Mouse (Mus musculus) heart, postnatal 36 days (tissue): ENCODE data around the gene Vangl2. TPM values are rescaled to one million over a fixed set of nuclear protein-coding genes. Genes with fewer than 3 reads are reported as not detected.

ENCODE experiments used
- DNase-seq, 2 experiments: peaks; one replicate each; pipeline ENCODE4 v3.0.0; 2021 to 2022
- intact Hi-C: fragments of 180-260 bp; cut with DNase I; formaldehyde crosslinking; loops from one replicate; pipeline ENCODE4 v1.15.1; 2025
- total RNA-seq, 2 experiments: library from RNA; stranded (reverse); gene quantifications; 2 replicates each; pipeline ENCODE4 v1.2.3; 2021

Vangl2 gene
- total RNA-seq, 2 experiments from 2014 or later, result 2.3 to 3.1 TPM

DNA sequence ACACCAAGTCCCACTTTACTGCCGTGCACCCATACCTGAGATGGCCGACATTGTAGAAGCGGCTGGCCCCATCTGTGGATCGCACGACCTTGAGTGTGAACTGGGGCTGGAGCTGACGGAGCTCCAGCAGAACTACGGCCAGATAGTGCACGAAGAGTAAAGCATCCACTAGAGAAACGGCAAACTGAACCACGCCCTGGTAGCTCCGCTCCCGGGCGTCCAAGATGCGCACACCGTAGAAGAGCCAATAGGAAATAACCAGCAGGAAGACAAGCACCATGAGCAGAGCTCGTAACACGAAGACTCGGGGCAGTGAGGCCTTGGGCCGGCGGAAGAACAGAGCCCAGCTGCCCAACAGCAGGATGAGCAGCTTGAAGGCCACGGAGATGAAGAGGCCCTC is 18.8 kb downstream of the Vangl2 start:
- intact Hi-C loops, result no loop called here
- DNase-seq, result no peak

- no peak for DNase-seq
- intact Hi-C loops, result no loop called here
These were observed 19.9 kb downstream of the Vangl2 start for GRCm38 (mm10) chr1:172008351-172008750.

GRCm38 (mm10) chr1:172007761-172008160 is 20.5 kb downstream of the Vangl2 start:
- intact Hi-C loops, result no loop called here
- no peak for DNase-seq

DNA sequence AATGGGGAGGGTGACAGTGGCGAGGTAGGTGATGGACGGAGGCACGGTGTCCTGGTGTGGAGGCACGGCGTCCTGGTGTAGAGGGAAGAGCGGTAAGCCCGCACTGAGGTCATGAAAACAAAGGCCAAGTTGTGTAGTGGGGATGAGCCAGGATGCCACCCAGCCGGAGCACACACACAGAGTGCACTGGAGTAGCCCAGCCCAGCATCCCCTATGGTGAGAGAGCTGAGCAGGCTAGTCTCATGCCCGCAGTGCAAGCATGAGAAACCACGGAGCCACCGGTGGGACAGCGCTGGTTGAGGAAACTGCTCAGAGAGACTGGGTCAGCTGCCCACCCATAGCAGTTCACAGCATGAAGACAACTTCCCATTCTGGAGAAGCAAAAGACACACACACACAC is 26.6 kb downstream of the Vangl2 start:
- DNase-seq, result no peak
- intact Hi-C loops, result no loop called here

- intact Hi-C loops, result loop anchor here (1.0 kb wide), 1 partner anchor 185 kb away; no protein-coding TSS in a partner anchor
- peak; percentile 44 to 73 for DNase-seq
These were observed 27.6 kb downstream of the Vangl2 start for GRCm38 (mm10) chr1:172000641-172001040.

- no peak for DNase-seq
- intact Hi-C loops, result loop anchor here (5.0 kb wide), 1 partner anchor 427 kb away; no protein-coding TSS in a partner anchor
These were observed 29.2 kb downstream of the Vangl2 start for GRCm38 (mm10) chr1:171998820-171999597.

GRCm38 (mm10) chr1:171996701-171997100 is 31.5 kb downstream of the Vangl2 start:
- intact Hi-C loops, result loop anchor here (5.0 kb wide), 1 partner anchor 424 kb away; no protein-coding TSS in a partner anchor
- no peak for DNase-seq

DNA sequence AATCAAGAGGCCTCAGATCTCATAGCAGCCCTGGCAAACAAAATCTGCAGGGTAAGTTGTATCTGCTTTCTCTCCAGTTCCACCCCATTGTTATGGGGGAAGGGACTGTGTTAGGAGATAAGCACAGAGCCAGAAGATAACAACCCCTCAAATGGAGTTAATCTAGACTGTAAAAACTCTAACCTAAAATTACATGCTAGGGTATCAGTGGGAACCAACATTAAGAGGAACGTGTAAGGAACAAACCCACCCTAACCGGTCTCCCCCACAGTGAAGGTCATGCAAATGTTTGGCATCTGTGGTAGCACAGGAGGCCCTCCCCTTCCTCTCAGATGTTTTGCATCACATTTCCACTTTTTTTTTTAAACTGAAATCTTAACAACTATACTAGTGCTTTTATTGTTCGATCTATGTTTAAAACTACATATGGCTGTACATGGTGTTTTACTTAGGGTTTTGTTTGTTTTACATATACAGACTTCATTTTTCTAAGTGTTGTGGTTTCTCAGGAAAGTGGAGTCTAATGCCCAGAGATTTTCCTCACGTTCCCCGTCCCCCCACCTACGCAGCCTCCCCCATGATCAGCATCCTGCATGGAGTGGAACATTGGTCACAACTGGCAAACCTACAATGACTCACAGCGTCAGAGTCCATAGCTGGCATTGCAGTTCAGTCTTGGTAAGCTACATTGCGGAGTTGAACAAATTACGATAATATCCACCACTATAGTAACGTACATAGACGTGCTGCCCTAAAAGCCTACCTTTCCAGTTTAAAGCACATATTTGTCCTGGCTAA is 33.1 kb downstream of the Vangl2 start:
- intact Hi-C loops, result loop anchor here (5.0 kb wide), 1 partner anchor 423 kb away; no protein-coding TSS in a partner anchor
- no peak for DNase-seq

GRCm38 (mm10) chr1:171994501-171994900 is 33.7 kb downstream of the Vangl2 start:
- intact Hi-C loops, result no loop called here
- DNase-seq, result no peak

- no peak for DNase-seq
- intact Hi-C loops, result no loop called here
These were observed 35.2 kb downstream of the Vangl2 start for GRCm38 (mm10) chr1:171992901-171993530.

DNA sequence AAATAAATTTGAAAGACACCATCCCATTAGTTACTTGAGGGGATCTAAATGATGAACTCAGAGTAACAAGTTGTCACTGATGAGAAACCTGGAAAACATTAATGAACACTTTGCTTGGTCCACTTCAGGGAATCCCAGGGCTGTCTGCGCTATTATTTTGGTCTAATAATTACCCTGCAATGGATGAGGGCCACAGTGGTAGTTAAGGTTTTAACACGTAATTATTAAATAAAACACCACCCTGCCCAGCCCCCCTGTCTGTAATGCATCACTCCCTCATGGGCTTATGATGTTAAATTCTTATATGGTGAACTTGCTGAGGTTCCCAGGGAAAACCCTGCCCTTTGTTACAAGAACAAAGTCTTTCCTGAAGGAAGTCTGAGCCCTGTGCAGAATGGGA is 36.4 kb downstream of the Vangl2 start:
- intact Hi-C loops, result no loop called here

DNA sequence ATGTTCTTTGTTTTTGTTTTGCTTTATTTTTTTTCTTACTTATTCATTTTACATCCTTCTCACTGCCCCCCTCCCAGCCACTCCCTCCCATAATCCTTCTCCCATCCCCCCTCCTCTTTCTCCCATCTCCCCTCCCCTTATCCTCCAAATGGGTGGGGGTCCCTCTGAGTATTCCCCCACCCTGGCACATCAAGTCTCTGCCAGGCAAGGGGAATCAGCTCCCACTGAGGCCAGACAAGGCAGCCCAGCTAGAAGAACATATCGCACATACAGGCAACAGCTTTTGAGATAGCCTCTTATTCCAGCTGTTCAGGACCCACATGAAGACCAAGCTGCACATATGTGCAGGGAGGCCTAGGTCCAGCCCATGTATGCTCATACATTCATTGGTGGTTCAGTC is 44.1 kb downstream of the Vangl2 start:
- DNase-seq, result no peak
- intact Hi-C loops, result no loop called here

More for the DNA sequence above, 36.4 kb downstream of the Vangl2 start:
- DNase-seq, result no peak

DNA sequence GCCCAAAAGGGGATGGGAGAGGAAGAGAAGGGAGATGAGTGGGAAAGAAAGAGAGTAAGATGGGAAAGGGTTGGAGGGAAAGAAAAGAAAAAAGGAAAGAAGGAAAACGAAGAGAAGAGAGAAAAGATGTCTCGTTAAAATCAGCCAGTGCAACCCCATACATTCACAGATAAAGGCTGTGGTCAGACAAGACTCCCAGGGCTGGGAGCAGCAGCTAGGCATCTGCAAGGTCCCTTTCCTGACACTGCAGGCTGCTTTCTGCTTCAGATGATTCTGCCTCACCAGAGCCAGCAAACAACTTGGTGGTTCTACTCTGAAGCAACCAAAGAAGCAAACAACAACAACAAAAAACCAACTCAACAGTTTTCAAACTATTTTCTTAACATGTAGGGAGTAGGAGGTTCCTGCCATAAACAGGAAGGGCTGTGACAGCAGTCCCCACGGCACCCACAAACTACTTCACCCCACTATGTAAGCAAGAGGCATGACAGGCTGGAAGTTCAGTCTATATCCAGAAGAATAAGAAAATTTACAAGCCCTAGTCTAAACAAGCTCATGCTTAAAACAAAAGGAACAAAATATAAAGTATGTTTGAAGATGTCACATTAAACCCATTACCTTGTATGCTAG is 44.8 kb downstream of the Vangl2 start:
- no peak for DNase-seq
- intact Hi-C loops, result no loop called here

GRCm38 (mm10) chr1:171982740-171983139 is 45.5 kb downstream of the Vangl2 start:
- intact Hi-C loops, result no loop called here
- no peak for DNase-seq

- intact Hi-C loops, result no loop called here
- DNase-seq, result no peak
These were observed 46.1 kb downstream of the Vangl2 start for GRCm38 (mm10) chr1:171982170-171982569.

- no peak for DNase-seq
- intact Hi-C loops, result no loop called here
These were observed 48.1 kb downstream of the Vangl2 start for GRCm38 (mm10) chr1:171979969-171980730.

GRCm38 (mm10) chr1:171977891-171978290 is 50.4 kb downstream of the Vangl2 start:
- intact Hi-C loops, result no loop called here

GRCm38 (mm10) chr1:171976826-171977539 is 51.3 kb downstream of the Vangl2 start:
- intact Hi-C loops, result no loop called here
- no peak for DNase-seq

More at GRCm38 (mm10) chr1:171977891-171978290, 50.4 kb downstream of the Vangl2 start:
- no peak for DNase-seq

DNA sequence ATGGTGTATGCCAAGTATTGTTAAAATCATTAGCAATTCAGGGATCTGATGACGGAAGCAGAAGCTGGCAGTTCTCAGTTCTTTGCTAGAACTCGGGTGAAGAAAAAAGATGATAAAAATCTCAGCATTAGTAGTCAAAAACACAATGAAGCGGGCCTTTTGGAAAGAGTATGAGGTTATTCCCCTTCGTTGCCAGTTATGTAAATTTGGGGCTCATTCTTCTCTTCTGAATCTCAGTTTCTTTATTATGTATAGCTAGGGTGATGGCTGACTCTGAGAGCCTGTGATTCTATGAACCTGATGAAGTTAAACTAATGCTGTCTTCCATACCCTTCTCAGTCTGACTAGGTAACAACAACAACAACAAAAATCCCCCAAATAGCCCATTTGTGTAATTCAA is 52.4 kb downstream of the Vangl2 start:
- DNase-seq, result no peak
- intact Hi-C loops, result no loop called here
